Mouse (Mus musculus) macrophage (primary cell): ENCODE measurements around the gene Gm10053. TPM values are rescaled to one million over a fixed set of nuclear protein-coding genes. Genes with fewer than 3 reads are reported as not detected.
"Not testable (repeated sequence)": the region's sequence is repeated elsewhere in the genome, so short reads cannot be mapped to it uniquely, and the experiment has no call there.

Source experiments
- H3K27ac ChIP-seq: fragments of 350-480 bp; formaldehyde crosslinking; 2 replicates; pipeline ENCODE4 v1.9.0; 2021
- H3K36me3 ChIP-seq: fragments of 350-480 bp; formaldehyde crosslinking; 2 replicates; pipeline ENCODE4 v1.9.0; 2021; ENCODE audit errors: inconsistent target
- H3K4me3 ChIP-seq: fragments of 350-480 bp; formaldehyde crosslinking; 2 replicates; pipeline ENCODE4 v1.9.0; 2021; ENCODE audit errors: inconsistent target
- H3K79me2 ChIP-seq: fragments of 350-480 bp; formaldehyde crosslinking; 2 replicates; pipeline ENCODE4 v1.9.0; 2021; ENCODE audit errors: inconsistent target
- WGBS: methylation state at CpG from one replicate; pipeline ENCODE4 v1.1.7; 2026; ENCODE audit warnings: inconsistent platforms; ENCODE audit not compliant: missing documents; 5-methylcytosine and 5-hydroxymethylcytosine counted together
- polyA plus RNA-seq: library from polyadenylated mRNA; stranded (reverse); fragments of 250-400 nt; gene quantifications from 3 replicates; pipeline ENCODE4 v1.2.4, GENCODE M21; 2018; ENCODE audit warnings: inconsistent platforms
- total RNA-seq, 78 experiments: library from RNA; depleted of rRNA; stranded (reverse); fragments of 250-400 nt; gene quantifications; 1 replicate in 9 of 78; 2 replicates in 24 of 78; 3 replicates in 43 of 78; 4 replicates in 2 of 78; pipeline ENCODE4 v1.2.4; 2018; ENCODE audit warnings: inconsistent platforms in 56 of 78

Gm10053 gene
- total RNA-seq (2018; cell fraction: chromatin; rRNA removed), result 1 to 10 TPM in 10 of 26 experiments, not detected in 16; 1.3 to 9.1 (median 6.0) TPM
- 100 to 1,000 TPM in 13 of 26 experiments, 10 to 100 TPM in 13; 39.7 to 176 (median 85.1) TPM for total RNA-seq (2018; cell fraction: cytosol; rRNA removed)
- 10 to 100 TPM in 18 of 26 experiments, 1 to 10 TPM in 8; 2.8 to 55.5 (median 16.0) TPM for total RNA-seq (2018; cell fraction: nucleus; rRNA removed)
- 55.1 to 158 TPM (median 76.7 TPM) in 3 replicates for polyA plus RNA-seq

DNA sequence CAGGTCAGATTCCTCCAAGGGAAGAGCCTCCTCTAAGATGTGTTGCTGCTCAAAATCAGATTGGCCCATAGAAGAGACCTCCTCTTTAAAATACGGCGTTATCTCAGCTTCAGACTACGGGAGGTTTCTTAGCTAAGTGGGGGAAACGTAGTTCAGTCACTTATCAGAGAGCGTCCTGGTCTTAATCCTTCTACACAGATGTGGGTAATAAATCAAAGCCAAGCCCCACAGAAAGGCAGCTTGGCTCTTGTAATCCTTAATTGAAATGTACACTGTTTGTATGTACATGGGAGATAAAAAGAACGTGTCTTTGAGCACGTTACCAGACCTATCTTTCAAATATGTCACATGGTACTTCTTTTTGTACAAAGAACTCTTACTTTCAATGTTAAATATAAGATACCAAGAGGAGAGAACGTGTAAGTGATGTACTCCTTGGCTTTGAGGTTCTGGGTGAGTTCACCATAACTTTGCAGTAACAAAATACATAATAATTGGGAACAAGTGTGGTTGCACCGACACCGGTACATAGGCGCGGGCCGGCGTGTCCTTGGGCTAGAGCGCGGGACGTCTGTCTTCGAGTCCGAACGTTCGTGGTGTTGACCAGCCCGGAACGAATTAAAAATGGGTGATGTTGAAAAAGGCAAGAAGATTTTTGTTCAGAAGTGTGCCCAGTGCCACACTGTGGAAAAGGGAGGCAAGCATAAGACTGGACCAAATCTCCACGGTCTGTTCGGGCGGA, at the start of gene Gm10053:
Gene Gm10053 (plus strand): TSS at position 558 of the 742 bp plus-strand sequence.
- 59% methylated on average over 16 of the region's 26 CpGs for WGBS
- H3K79me2 ChIP-seq, H3K4me3 ChIP-seq: not testable (repeated sequence)

GRCm38 (mm10) chr19:24842080-24842479, 33.4 kb upstream of the Gm10053 start:
- 87% methylated on average over 3 of the region's 3 CpGs for WGBS
- no peaks in the 10 kb centered on the region for H3K36me3 ChIP-seq
- H3K4me3 ChIP-seq, result no peak overlapping the region
- H3K27ac ChIP-seq, result no peak overlapping the region
- H3K79me2 ChIP-seq, result no peaks in the 10 kb centered on the region

More for the DNA sequence above, at the start of gene Gm10053:
- not testable (repeated sequence) for H3K36me3 ChIP-seq, H3K27ac ChIP-seq

- Histone ChIP-seq H3K27ac (no peak overlapping the region), H3K79me2 (no peaks in the 10 kb centered on the region), H3K4me3 (no peak overlapping the region), H3K36me3 (no peaks in the 10 kb centered on the region)
- WGBS, result 31% methylated on average over 6 of the region's 7 CpGs
Observed at GRCm38 (mm10) chr19:24845007-24845546, 30.4 kb upstream of the Gm10053 start.

DNA sequence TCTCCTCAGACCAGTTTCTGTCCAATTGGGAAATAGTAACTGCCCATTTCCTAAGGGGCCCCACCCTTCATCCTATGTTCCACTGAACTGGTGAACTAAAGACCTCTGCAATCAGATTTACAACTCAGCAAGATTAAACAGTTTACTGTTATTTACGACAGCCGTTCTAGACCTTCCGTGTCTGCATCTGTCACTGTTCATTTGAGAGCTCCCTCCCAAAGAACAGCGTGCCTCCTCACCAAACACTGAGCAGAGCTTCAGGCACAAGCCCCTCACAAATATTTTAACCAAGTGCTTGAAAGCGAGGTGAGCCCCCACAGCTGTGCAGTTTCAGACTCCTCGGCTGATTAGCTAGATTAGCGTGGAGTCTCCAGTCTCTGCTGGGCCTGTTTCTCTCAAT, 27.1 kb upstream of the Gm10053 start:
- Histone ChIP-seq H3K27ac (no peak overlapping the region), H3K4me3 (no peak overlapping the region), H3K36me3 (no peaks in the 10 kb centered on the region), H3K79me2 (no peaks in the 10 kb centered on the region)
- WGBS, result 88% methylated on average over 7 of the region's 7 CpGs

GRCm38 (mm10) chr19:24848844-24849243, 26.6 kb upstream of the Gm10053 start:
- 53% methylated on average over 2 of the region's 2 CpGs for WGBS
- H3K27ac ChIP-seq, result no peak overlapping the region
- no peaks in the 10 kb centered on the region for H3K79me2 ChIP-seq
- no peaks in the 10 kb centered on the region for H3K36me3 ChIP-seq
- H3K4me3 ChIP-seq, result no peak overlapping the region

GRCm38 (mm10) chr19:24851456-24852315, 23.8 kb upstream of the Gm10053 start:
- no peak overlapping the region for H3K4me3 ChIP-seq
- no peaks in the 10 kb centered on the region for H3K79me2 ChIP-seq

DNA sequence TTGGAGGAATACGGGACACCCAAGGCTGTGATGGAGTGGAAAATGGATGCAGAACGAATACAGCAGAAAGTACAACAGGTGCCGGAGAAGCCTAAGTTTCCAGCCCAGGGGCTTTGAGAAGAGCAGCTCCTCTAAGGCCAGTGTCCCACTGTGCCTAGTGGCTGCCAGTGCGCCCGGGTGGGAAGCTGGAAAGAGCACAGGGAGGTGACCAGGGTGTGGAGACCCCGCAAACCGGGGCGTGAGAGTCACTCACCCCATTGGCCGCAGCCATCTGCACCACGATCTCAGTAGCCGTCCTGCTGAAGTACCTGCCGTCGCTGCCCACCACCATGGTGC, 14.2 kb upstream of the Gm10053 start:
- 42% methylated on average over 11 of the region's 13 CpGs for WGBS
- H3K27ac ChIP-seq, result no peak overlapping the region
- H3K36me3 ChIP-seq, result no peaks in the 10 kb centered on the region
- no peak overlapping the region for H3K4me3 ChIP-seq
- no peaks in the 10 kb centered on the region for H3K79me2 ChIP-seq

More at GRCm38 (mm10) chr19:24851456-24852315, 23.8 kb upstream of the Gm10053 start:
- Histone ChIP-seq H3K36me3 (no peaks in the 10 kb centered on the region), H3K27ac (no peak overlapping the region)
- 89% methylated on average over 21 of the region's 21 CpGs for WGBS

DNA sequence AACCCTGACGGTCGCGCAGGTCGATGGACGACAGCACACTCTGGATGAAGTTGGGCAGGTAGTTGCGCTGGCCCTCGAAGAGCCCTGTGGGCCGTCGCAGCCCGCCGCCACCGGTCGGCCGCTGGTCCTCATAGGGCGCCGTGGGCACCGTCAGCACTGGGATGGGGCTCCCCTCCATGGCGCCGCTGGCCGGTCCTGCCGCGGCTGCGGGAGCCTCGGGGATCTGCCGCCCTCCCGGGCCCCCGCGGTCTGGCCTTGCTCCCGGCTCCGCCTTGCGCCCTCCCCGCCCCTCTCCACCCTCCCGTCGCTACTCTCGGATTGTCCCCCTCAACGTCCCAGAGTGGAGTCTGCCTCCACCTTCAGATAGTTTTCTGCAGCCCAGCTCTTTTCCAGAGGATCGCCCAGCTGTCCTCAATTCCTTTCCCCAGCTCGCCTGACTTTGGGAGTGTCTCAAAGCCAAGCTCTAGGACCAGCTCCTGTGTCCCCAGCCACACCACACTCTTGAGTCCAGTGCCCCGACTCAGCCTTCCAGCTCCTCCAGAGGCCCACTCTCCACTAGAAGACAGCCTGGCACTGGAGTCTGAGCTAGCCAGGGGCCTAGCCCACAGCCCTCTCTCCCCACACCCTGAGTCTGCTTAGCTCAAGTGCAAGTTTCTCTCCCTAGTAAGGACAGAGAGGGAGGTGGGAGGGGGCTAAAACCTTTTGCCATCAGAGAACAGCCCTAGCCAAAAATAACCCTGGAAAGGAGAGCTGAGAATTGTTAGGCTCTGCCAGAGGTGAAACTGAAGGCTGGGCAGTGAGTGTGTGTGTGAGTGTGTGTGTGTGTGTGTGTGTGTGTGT, 13.7 kb upstream of the Gm10053 start, which contains the start of gene Pgm5:
Gene Pgm5 (minus strand): TSS at position 244 of the 840 bp plus-strand sequence.
- Histone ChIP-seq H3K36me3 (no peaks in the 10 kb centered on the region), H3K4me3 (no peak within 1 kb of the TSS), H3K79me2 (no peaks in the 10 kb centered on the region), H3K27ac (no peak within 1 kb of the TSS)
- 3% methylated on average over 38 of the region's 39 CpGs for WGBS

DNA sequence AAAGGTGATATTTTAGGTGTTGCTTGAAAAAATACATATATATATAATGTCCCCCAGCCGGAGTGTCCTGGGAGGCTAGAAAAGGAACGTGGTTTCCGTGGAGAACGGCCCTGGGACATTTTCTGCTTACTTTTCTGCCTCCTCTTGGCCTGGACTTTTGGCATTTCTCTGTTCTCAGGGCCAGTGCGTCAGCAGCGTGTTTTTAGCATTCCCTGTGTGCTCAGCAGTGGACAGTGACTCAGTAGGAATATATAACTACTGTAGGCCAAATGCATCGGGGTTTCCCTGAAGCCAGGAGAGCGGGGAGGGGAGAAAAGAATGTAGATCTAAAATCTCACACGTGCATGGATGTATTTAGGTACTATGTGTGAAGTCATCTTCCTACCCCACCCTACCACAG, 10.1 kb upstream of the Gm10053 start:
- no peaks in the 10 kb centered on the region for H3K79me2 ChIP-seq
- no peak overlapping the region for H3K4me3 ChIP-seq
- H3K27ac ChIP-seq, result no peak overlapping the region
- no peaks in the 10 kb centered on the region for H3K36me3 ChIP-seq
- 88% methylated on average over 8 of the region's 9 CpGs for WGBS

- no peaks in the 10 kb centered on the region for H3K79me2 ChIP-seq
- H3K4me3 ChIP-seq, result no peak overlapping the region
- WGBS, result 26% methylated on average over 18 of the region's 18 CpGs
- no peak overlapping the region for H3K27ac ChIP-seq
- H3K36me3 ChIP-seq, result no peaks in the 10 kb centered on the region
Observed at GRCm38 (mm10) chr19:24871037-24871635, 4.3 kb upstream of the Gm10053 start.

- 60% methylated on average over 2 of the region's 2 CpGs for whole genome bisulfite sequencing
Observed at GRCm38 (mm10) chr19:24873873-24874272, 1.6 kb upstream of the Gm10053 start.

GRCm38 (mm10) chr19:24881237-24881636, 5.8 kb downstream of the Gm10053 start:
- Histone ChIP-seq H3K36me3 (no peaks in the 10 kb centered on the region), H3K4me3 (no peak overlapping the region), H3K79me2 (no peaks in the 10 kb centered on the region), H3K27ac (no peak overlapping the region)
- 83% methylated on average over 4 of the region's 4 CpGs for WGBS

More at GRCm38 (mm10) chr19:24873873-24874272, 1.6 kb upstream of the Gm10053 start:
- no peak overlapping the region for H3K27ac ChIP-seq
- no peak overlapping the region for H3K4me3 ChIP-seq
- H3K36me3 ChIP-seq, result no peaks in the 10 kb centered on the region
- no peaks in the 10 kb centered on the region for H3K79me2 ChIP-seq

GRCm38 (mm10) chr19:24885504-24885903, 10.0 kb downstream of the Gm10053 start:
- no peaks in the 10 kb centered on the region for H3K36me3 ChIP-seq
- WGBS, result 14% methylated on average over 5 of the region's 5 CpGs

More at GRCm38 (mm10) chr19:24885504-24885903, 10.0 kb downstream of the Gm10053 start:
- H3K79me2 ChIP-seq, result no peaks in the 10 kb centered on the region
- H3K27ac ChIP-seq, result no peak overlapping the region
- H3K4me3 ChIP-seq, result no peak overlapping the region
